Mouse (Mus musculus): Measurements from ENCODE around the gene Ess2. TPM values are rescaled to one million over a fixed set of nuclear protein-coding genes. Genes with fewer than 3 reads are reported as not detected.

Gene Ess2
- polyA plus RNA-seq, 1 experiment from 2014 or later = 37.3 TPM

DNA sequence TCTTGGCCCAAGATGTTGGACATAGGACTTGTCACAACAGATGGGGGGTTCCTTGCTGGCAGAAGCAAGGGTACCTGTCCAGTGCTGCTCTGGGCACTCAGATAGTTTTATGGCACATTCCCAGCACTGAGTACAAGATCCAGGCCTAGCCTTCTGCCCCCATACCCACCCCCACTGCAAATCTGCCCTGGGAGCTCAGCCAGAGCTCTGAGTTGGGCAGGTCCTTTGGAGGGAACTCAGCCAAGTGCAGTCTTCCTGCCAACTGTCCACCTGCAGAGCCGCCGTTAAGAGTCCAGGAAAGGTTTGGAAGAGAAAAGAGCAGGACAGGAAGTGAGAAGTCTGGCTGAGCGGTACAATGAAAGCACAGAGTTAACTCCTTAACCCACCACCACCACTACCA lies 18.5 kb downstream of the Ess2 start:
- H3K9me3 ChIP-seq (ENCODE audit: low read depth, low read length) = no peaks in the 10 kb centered on the region
- DNase-seq (no peak), ATAC-seq (ENCODE audit: insufficient read depth) (no peak)
- H3K27me3 ChIP-seq (ENCODE audit: insufficient read depth, low read length) = no peaks in the 10 kb centered on the region
- H3K4me2 ChIP-seq = no peak overlapping the region
- H3K36me3 ChIP-seq (ENCODE audit: insufficient read depth) = peaks cover 4% of the 10 kb centered on the region
- no peak overlapping the region for H3K27ac ChIP-seq (ENCODE audit: low read depth)
- no peak overlapping the region for H3K9ac ChIP-seq
- 61% methylated on average over 3 of the region's 3 CpGs for WGBS
- H3K4me3 ChIP-seq (ENCODE audit: low read depth, low read length) = no peak overlapping the region
- peaks cover 7% of the 10 kb centered on the region; the same call in 1 of the 2 replicates for H3K4me1 ChIP-seq (ENCODE audit: insufficient read depth)
- TF ChIP-seq CTCF (IDR thresholded peaks at IDR 0.05; ENCODE audit: low read depth) = no peak

DNA sequence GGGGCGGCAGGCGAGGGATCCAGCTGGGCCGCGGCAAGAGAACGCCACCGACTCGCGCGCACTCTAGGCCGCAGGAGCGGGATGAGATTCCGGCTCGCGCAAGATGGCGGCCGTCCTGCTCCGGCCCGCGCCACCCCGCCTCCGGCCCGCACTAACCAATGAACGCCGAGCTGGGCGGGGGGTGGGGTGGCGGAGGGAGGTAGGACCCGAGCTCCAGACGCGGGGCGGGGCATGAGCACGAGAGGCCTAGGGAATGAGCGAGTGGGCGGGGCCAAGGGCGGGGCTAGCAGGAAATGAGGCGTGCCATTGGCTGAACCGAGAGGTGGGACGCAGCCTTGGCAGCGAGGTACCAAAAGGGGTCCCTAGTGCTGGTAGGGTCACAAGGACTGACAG lies 19.6 kb downstream of the Ess2 start, which contains the start of gene Gm20518:
Gene Gm20518, minus strand, starts transcription at position 105 of the 393 bp plus-strand sequence.
- TF ChIP-seq CTCF (IDR thresholded peaks at IDR 0.05; ENCODE audit: low read depth) = 0 out of 2 replicates have a peak, but pooled peaks have one; percentile 4
- Histone ChIP-seq H3K4me1 (ENCODE audit: insufficient read depth) (peaks cover 7% of the 10 kb centered on the region; the same call in 1 of the 2 replicates), H3K4me3 (ENCODE audit: low read depth, low read length) (peak within 1 kb of the TSS; percentile 98), H3K27me3 (ENCODE audit: insufficient read depth, low read length) (no peaks in the 10 kb centered on the region), H3K4me2 (peak within 1 kb of the TSS; percentile 94), H3K9me3 (ENCODE audit: low read depth, low read length) (no peaks in the 10 kb centered on the region), H3K9ac (peak within 1 kb of the TSS; percentile 98), H3K36me3 (ENCODE audit: insufficient read depth) (peaks cover 4% of the 10 kb centered on the region), H3K27ac (ENCODE audit: low read depth) (peak within 1 kb of the TSS; percentile 96)
- peak; percentile 99 for DNase-seq
- peak; percentile 97 for ATAC-seq (ENCODE audit: insufficient read depth)
- 1% methylated on average over 38 of the region's 38 CpGs for WGBS

DNA sequence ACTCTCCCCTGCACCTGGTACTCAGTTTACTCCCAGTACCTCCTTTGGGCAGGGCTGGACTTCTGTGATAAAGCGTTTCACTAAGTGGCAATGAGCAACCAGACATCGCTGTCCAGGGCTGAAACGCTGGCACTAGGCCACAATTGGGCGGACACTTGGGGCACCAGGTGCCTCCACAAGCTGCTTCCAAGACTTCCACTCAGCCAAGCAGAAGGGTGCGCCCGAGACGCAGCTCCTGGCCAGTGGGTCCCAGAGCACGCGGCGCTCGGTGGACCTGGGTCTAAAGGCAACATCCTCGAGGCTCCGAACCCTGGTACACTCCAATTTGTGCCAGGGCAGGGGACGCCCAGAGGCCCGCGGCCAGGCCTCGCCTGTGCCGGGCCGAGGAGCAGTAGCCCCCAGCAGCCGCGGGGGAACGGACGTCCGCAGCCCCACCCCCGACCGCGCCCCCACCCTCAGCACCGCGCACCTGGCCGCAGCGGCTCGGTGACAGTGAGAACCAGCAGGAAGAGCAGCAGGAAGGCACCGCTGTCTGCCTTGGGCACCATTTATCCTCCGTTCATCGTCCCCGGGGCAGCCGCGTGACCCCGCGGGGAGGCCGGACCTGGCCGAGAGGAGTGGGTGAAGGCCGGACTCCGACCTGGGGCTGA lies 20.1 kb downstream of the Ess2 start:
- peak; percentile 85 for DNase-seq
- peaks cover 7% of the 10 kb centered on the region; the same call in 1 of the 2 replicates for H3K4me1 ChIP-seq (ENCODE audit: insufficient read depth)

DNA sequence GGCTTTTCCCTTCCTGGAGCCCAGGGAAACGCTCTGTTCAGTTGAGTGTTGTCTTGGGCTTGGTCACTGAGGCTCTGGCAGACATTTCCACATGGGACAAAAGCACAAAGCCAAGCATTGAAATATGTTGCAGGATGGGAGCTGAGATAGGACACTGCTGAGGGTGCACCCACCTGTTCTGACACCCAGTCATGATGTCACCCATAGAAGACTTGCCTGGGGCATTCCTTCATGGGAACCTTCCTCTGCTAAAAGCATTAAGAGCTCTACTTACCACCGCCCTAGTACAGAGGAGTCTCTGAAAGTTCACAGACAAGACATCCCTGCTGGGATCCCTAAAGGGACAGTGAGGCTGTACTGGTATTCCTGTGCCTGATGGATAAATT lies 20.8 kb downstream of the Ess2 start:
- ATAC-seq (ENCODE audit: insufficient read depth) = no peak
- Histone ChIP-seq H3K9ac (peak overlapping the region; percentile 98), H3K27ac (ENCODE audit: low read depth) (no peak overlapping the region), H3K27me3 (ENCODE audit: insufficient read depth, low read length) (no peaks in the 10 kb centered on the region), H3K4me1 (ENCODE audit: insufficient read depth) (peaks cover 7% of the 10 kb centered on the region; the same call in 1 of the 2 replicates), H3K36me3 (ENCODE audit: insufficient read depth) (peaks cover 7% of the 10 kb centered on the region), H3K4me2 (peak overlapping the region; percentile 94), H3K9me3 (ENCODE audit: low read depth, low read length) (no peaks in the 10 kb centered on the region), H3K4me3 (ENCODE audit: low read depth, low read length) (peak overlapping the region; percentile 98)
- WGBS = 34% methylated on average over 2 of the region's 2 CpGs
- no peak for TF ChIP-seq CTCF (IDR thresholded peaks at IDR 0.05; ENCODE audit: low read depth)
- DNase-seq = no peak

More for the DNA sequence above, 20.1 kb downstream of the Ess2 start:
- Histone ChIP-seq H3K27ac (ENCODE audit: low read depth) (peak overlapping the region; percentile 96), H3K9me3 (ENCODE audit: low read depth, low read length) (no peaks in the 10 kb centered on the region), H3K9ac (peak overlapping the region; percentile 98), H3K36me3 (ENCODE audit: insufficient read depth) (peaks cover 6% of the 10 kb centered on the region), H3K27me3 (ENCODE audit: insufficient read depth, low read length) (no peaks in the 10 kb centered on the region), H3K4me2 (peak overlapping the region; percentile 94), H3K4me3 (ENCODE audit: low read depth, low read length) (peak overlapping the region; percentile 98)
- ATAC-seq (ENCODE audit: insufficient read depth) = peak; percentile 64
- 0% methylated on average over 44 of the region's 44 CpGs for WGBS
- TF ChIP-seq CTCF (IDR thresholded peaks at IDR 0.05; ENCODE audit: low read depth) = no peak

DNA sequence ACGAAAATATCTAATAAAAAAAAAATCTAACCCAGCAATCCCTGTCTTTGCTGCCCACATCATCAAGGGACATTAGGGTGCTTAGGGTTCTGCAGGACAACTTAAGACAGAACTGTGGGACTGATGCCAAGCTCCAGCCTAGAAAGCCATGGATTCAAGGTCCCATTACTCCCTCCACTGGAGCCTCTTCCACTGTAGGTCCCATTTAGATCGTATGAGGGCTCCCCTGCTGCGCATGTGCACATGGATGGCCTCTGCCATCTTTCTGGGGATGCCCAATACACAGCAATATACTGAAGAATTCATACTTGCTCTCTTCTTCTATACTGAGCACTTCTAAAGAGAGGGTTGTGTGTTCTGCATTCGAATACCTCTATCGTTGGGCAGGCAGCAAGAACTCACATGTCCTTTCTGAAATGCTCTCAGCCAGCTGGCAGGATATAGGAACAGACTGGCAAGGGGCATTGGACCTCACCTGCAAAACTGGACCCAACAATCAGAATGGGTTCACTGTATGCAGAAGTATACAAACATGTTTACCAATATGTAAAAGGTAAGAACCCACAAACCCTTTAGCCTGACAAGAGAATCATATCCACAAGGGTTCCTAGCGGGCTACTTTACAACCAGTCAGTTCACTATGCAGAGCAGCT lies 21.3 kb downstream of the Ess2 start:
- no peak for TF ChIP-seq CTCF (IDR thresholded peaks at IDR 0.05; ENCODE audit: low read depth)
- WGBS = 82% methylated on average over 6 of the region's 6 CpGs
- no peaks in the 10 kb centered on the region for H3K9me3 ChIP-seq (ENCODE audit: low read depth, low read length)
- ATAC-seq (ENCODE audit: insufficient read depth) (no peak), DNase-seq (no peak)
- H3K4me1 ChIP-seq (ENCODE audit: insufficient read depth) = peaks cover 7% of the 10 kb centered on the region; the same call in 1 of the 2 replicates
- peaks cover 7% of the 10 kb centered on the region for H3K36me3 ChIP-seq (ENCODE audit: insufficient read depth)
- no peaks in the 10 kb centered on the region for H3K27me3 ChIP-seq (ENCODE audit: insufficient read depth, low read length)
- H3K27ac ChIP-seq (ENCODE audit: low read depth) = no peak overlapping the region
- peak overlapping the region; percentile 98 for H3K9ac ChIP-seq
- peak overlapping the region; percentile 98 for H3K4me3 ChIP-seq (ENCODE audit: low read depth, low read length)
- H3K4me2 ChIP-seq = peak overlapping the region; percentile 94

DNA sequence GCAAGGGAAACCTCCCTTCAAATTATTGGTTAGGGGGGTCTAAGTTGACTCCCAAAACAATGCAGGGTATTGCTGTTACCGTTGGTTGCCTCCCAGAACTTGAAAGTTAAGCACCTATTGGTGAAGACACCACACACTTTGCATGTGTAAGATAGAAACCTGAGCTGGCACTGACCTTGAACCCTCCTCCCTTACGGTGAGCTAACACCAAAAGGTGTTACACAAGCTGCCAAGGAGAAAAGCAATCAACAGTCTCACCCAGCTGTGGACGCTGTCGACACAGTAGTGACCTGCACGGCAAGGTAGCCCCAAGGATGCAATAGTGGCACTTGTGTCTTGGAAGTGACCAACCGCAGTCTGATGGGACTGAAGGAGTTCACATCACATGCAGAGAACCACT lies 27.0 kb downstream of the Ess2 start:
- H3K27ac ChIP-seq (ENCODE audit: low read depth) = no peak overlapping the region
- DNase-seq (no peak), ATAC-seq (ENCODE audit: insufficient read depth) (no peak)
- WGBS = 66% methylated on average over 6 of the region's 6 CpGs
- no peak overlapping the region for H3K9ac ChIP-seq
- 0 out of 2 replicates have a peak, but pooled peaks cover 4% of the 10 kb centered on the region for H3K4me1 ChIP-seq (ENCODE audit: insufficient read depth)
- H3K4me3 ChIP-seq (ENCODE audit: low read depth, low read length) = no peak overlapping the region
- H3K9me3 ChIP-seq (ENCODE audit: low read depth, low read length) = no peaks in the 10 kb centered on the region
- no peak overlapping the region for H3K4me2 ChIP-seq
- peaks cover 11% of the 10 kb centered on the region; the same call in 1 of the 2 replicates for H3K36me3 ChIP-seq (ENCODE audit: insufficient read depth)
- no peak for TF ChIP-seq CTCF (IDR thresholded peaks at IDR 0.05; ENCODE audit: low read depth)
- no peaks in the 10 kb centered on the region for H3K27me3 ChIP-seq (ENCODE audit: insufficient read depth, low read length)

DNA sequence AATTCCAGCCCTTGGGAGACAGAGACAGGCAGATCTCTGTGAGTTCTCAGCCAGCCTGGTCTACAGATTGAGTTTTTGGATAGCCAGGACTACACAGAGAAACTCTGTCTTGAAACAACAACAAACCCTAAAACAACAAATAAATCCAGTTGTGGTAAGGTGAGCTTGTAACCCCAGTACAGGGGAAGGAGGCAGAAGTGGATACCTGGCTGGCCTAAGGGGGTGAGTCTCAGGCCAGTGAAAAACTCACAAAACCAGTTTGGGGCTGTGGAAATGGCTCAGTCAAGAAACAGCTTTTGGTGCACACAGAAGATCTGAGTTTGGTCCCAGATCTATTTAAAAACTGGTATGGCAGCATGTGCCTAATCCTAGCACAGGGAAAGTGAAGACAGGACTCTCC lies 29.0 kb downstream of the Ess2 start:
- H3K27me3 ChIP-seq (ENCODE audit: insufficient read depth, low read length) = no peaks in the 10 kb centered on the region
- peaks cover 11% of the 10 kb centered on the region; the same call in 1 of the 2 replicates for H3K36me3 ChIP-seq (ENCODE audit: insufficient read depth)
- TF ChIP-seq CTCF (IDR thresholded peaks at IDR 0.05; ENCODE audit: low read depth) = no peak
- DNase-seq (peak; percentile 17), ATAC-seq (ENCODE audit: insufficient read depth) (no peak)
- 0 out of 2 replicates have a peak, but pooled peaks cover 4% of the 10 kb centered on the region for H3K4me1 ChIP-seq (ENCODE audit: insufficient read depth)
- H3K4me2 ChIP-seq = no peak overlapping the region
- H3K9ac ChIP-seq = no peak overlapping the region
- no peak overlapping the region for H3K4me3 ChIP-seq (ENCODE audit: low read depth, low read length)
- no peaks in the 10 kb centered on the region for H3K9me3 ChIP-seq (ENCODE audit: low read depth, low read length)
- H3K27ac ChIP-seq (ENCODE audit: low read depth) = no peak overlapping the region

Measured in lung, embryonic 14.5 days (tissue).